Mouse (Mus musculus): ENCODE data around the gene Scyl1. TPM values are rescaled to one million over a fixed set of nuclear protein-coding genes. Genes with fewer than 3 reads are reported as not detected.

The Scyl1 gene
- polyA plus RNA-seq, 1 experiment from 2014 or later = 62.1 TPM

GRCm38 (mm10) chr19:5741641-5742240, 29.5 kb downstream of the Scyl1 start:
- Histone ChIP-seq H3K27ac (ENCODE audit: low read length) (peak overlapping the region; percentile 95), H3K4me2 (ENCODE audit: low read depth, low read length) (peak overlapping the region; percentile 96), H3K9me3 (replicated peaks; ENCODE audit: control insufficient read depth, low read length) (no peaks in the 10 kb centered on the region), H3K4me1 (ENCODE audit: control insufficient read depth, insufficient read depth, low read length) (peaks cover 47% of the 10 kb centered on the region), H3K27me3 (ENCODE audit: control insufficient read depth, insufficient read depth, low read length) (0 out of 2 replicates have a peak, but pooled peaks cover 4% of the 10 kb centered on the region), H3K9ac (ENCODE audit: low read length) (peak overlapping the region; percentile 96), H3K36me3 (ENCODE audit: control insufficient read depth, insufficient read depth) (no peaks in the 10 kb centered on the region), H3K4me3 (ENCODE audit: low read length) (peak overlapping the region; percentile 85)
- WGBS = under 1% methylated on average over 53 of the region's 55 CpGs
- peak; percentile 75 for ATAC-seq (replicated peaks; ENCODE audit: extremely low read depth, insufficient read depth, low FRiP score)

DNA sequence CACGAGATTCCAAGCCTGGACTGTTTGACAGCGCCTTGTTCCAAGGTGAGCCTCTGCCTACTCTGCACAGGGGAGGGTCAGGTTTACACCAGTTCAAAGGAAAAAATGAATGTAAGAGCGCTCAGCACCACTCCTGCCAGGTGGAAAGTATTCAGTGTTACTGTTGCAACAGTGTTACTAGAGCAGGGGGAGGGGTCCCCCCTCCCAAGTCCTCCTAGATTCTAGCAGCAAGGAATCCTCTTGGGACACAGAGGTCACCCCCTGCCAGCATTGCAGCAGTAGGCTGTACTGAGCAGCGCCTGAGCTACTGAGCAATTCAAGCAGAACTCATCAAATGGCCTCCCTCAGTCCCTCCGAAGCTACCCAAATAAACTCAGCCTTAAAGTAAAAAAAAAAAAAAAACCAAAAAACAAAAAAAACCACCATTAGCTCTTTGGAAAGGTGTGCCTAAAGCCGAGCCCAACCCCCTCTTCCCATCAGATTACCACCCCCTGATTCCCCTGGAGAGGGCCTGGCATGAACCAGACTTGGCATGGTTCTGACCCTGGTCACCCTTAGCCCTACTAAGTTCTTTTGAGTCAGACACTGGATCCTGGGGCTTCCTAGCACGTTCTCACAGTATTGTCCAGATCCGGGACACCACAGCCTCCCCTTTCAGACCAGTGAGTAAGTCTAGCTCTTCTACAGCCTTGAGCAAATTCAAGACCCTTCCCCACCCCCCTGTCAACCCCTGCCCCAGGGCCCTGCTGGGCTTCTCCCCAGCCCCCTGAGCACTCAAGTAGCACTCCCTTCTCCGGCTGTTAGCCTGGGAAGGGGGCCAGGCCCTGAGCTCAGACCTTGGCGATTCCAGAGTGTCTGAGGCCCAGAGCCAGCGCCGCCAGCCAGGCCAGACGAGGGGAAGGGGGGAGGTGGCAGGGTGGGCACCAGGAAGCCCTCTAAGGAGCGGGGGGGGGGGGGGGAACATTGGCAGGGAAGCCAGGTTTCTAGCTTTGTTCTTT, 30.6 kb downstream of the Scyl1 start, which contains the start of gene Ltbp3:
Gene Ltbp3, plus strand, starts transcription at position 585 of the 998 bp plus-strand sequence.
- Histone ChIP-seq H3K4me1 (ENCODE audit: control insufficient read depth, insufficient read depth, low read length) (peaks cover 37% of the 10 kb centered on the region), H3K9ac (ENCODE audit: low read length) (peak within 1 kb of the TSS; percentile 96), H3K4me3 (ENCODE audit: low read length) (peak within 1 kb of the TSS; percentile 85), H3K9me3 (replicated peaks; ENCODE audit: control insufficient read depth, low read length) (no peaks in the 10 kb centered on the region), H3K27ac (ENCODE audit: low read length) (peak within 1 kb of the TSS; percentile 95), H3K4me2 (ENCODE audit: low read depth, low read length) (peak within 1 kb of the TSS; percentile 96), H3K27me3 (ENCODE audit: control insufficient read depth, insufficient read depth, low read length) (0 out of 2 replicates have a peak, but pooled peaks cover 4% of the 10 kb centered on the region), H3K36me3 (ENCODE audit: control insufficient read depth, insufficient read depth) (no peaks in the 10 kb centered on the region)
- ATAC-seq (replicated peaks; ENCODE audit: extremely low read depth, insufficient read depth, low FRiP score) = peak; percentile 67
- WGBS = 37% methylated on average over 13 of the region's 14 CpGs

DNA sequence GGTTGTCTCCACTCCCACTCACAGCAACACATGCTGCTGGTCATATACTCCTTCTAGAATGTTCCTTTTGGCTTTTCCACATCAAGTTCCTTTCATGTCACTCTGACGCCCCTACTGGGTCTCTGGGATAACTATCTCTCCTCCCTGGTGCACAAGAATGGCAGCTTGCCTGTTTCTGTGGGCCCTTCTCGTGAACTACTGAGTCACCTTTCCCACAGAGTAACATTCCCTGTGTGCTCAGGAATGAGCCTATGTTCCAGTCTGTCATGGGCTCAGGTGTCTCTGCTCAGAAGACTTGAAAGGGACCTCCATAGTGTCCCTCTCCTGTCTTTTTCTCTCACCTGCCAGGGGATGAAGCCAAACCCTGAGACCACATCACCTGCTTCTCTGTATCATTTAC, 31.8 kb downstream of the Scyl1 start:
- Histone ChIP-seq H3K27ac (ENCODE audit: low read length) (no peak overlapping the region), H3K4me2 (ENCODE audit: low read depth, low read length) (no peak overlapping the region), H3K4me1 (ENCODE audit: control insufficient read depth, insufficient read depth, low read length) (peaks cover 33% of the 10 kb centered on the region), H3K9me3 (replicated peaks; ENCODE audit: control insufficient read depth, low read length) (no peaks in the 10 kb centered on the region), H3K9ac (ENCODE audit: low read length) (no peak overlapping the region), H3K27me3 (ENCODE audit: control insufficient read depth, insufficient read depth, low read length) (peaks cover 6% of the 10 kb centered on the region; the same call in 1 of the 2 replicates), H3K36me3 (ENCODE audit: control insufficient read depth, insufficient read depth) (no peaks in the 10 kb centered on the region), H3K4me3 (ENCODE audit: low read length) (no peak overlapping the region)
- no peak for ATAC-seq (replicated peaks; ENCODE audit: extremely low read depth, insufficient read depth, low FRiP score)
- WGBS = 41% methylated on average over 2 of the region's 2 CpGs

DNA sequence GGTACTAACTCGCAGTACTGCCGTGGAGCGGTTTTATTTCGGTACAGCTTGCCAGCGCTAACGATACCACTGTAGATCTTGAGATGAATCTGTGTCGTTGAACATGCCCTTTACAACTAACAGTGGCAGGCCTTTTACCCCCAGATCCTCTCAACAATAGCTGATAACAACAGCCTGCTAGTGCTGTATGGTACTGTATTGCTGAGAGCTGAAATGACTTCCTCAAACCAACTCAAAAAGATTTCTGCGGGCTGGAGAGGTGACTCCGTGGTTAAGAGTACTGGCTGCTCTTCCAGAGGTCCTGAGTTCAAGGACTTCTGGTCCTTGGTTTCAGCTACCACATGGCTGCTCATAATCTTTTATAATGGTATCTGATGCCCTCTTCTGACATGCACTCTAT, 36.9 kb downstream of the Scyl1 start:
- Histone ChIP-seq H3K4me3 (ENCODE audit: low read length) (no peak overlapping the region), H3K27me3 (ENCODE audit: control insufficient read depth, insufficient read depth, low read length) (peaks cover 6% of the 10 kb centered on the region; the same call in 1 of the 2 replicates), H3K27ac (ENCODE audit: low read length) (no peak overlapping the region), H3K36me3 (ENCODE audit: control insufficient read depth, insufficient read depth) (peaks cover 3% of the 10 kb centered on the region; the same call in 1 of the 2 replicates), H3K4me2 (ENCODE audit: low read depth, low read length) (no peak overlapping the region), H3K9ac (ENCODE audit: low read length) (no peak overlapping the region), H3K4me1 (ENCODE audit: control insufficient read depth, insufficient read depth, low read length) (peaks cover 11% of the 10 kb centered on the region), H3K9me3 (replicated peaks; ENCODE audit: control insufficient read depth, low read length) (no peaks in the 10 kb centered on the region)
- 67% methylated on average over 9 of the region's 9 CpGs for WGBS
- no peak for ATAC-seq (replicated peaks; ENCODE audit: extremely low read depth, insufficient read depth, low FRiP score)

DNA sequence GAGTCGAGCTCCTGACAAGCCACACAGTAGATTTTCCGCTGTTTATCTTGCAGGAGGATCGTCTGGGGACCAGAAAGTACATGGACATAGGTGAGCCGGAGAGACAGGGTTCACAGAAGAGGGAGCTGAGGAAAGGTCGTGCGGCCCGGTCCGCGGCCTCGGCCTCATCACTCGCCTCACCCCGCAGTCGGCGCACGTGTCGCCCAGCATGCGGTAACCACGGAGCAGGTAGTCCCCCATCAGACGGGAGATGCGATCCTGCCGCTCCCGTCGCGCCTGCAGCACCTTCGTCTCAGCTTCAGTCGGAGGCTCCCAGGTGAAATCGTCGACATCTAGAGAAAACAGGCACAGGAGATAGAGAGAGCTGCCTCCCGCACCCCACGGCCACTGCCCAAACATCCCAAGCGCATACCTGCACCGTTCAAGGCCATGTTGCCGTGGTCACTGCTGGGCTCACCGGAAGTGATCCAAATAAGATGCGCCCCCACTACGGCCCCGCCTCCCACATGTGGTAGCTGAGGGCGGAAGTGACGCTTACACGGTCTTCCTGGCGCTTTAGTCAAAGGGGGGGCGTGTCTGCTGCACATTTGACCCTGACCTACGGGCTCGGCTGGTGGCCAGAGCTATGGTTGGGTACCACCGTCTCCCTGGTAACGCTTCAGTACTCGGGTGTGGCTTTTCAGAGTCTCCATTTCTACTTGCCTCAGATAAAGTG, 39.8 kb downstream of the Scyl1 start:
- Histone ChIP-seq H3K4me1 (ENCODE audit: control insufficient read depth, insufficient read depth, low read length) (peaks cover 34% of the 10 kb centered on the region), H3K4me3 (ENCODE audit: low read length) (peak overlapping the region; percentile 77), H3K9me3 (replicated peaks; ENCODE audit: control insufficient read depth, low read length) (no peaks in the 10 kb centered on the region), H3K27me3 (ENCODE audit: control insufficient read depth, insufficient read depth, low read length) (peaks cover 4% of the 10 kb centered on the region; the same call in 1 of the 2 replicates), H3K36me3 (ENCODE audit: control insufficient read depth, insufficient read depth) (peaks cover 3% of the 10 kb centered on the region; the same call in 1 of the 2 replicates), H3K27ac (ENCODE audit: low read length) (peak overlapping the region; percentile 49; the same call in 1 of the 2 replicates), H3K9ac (ENCODE audit: low read length) (peak overlapping the region; percentile 83), H3K4me2 (ENCODE audit: low read depth, low read length) (peak overlapping the region; percentile 94)
- peak; percentile 80 for ATAC-seq (replicated peaks; ENCODE audit: extremely low read depth, insufficient read depth, low FRiP score)
- WGBS = under 1% methylated on average over 47 of the region's 47 CpGs

DNA sequence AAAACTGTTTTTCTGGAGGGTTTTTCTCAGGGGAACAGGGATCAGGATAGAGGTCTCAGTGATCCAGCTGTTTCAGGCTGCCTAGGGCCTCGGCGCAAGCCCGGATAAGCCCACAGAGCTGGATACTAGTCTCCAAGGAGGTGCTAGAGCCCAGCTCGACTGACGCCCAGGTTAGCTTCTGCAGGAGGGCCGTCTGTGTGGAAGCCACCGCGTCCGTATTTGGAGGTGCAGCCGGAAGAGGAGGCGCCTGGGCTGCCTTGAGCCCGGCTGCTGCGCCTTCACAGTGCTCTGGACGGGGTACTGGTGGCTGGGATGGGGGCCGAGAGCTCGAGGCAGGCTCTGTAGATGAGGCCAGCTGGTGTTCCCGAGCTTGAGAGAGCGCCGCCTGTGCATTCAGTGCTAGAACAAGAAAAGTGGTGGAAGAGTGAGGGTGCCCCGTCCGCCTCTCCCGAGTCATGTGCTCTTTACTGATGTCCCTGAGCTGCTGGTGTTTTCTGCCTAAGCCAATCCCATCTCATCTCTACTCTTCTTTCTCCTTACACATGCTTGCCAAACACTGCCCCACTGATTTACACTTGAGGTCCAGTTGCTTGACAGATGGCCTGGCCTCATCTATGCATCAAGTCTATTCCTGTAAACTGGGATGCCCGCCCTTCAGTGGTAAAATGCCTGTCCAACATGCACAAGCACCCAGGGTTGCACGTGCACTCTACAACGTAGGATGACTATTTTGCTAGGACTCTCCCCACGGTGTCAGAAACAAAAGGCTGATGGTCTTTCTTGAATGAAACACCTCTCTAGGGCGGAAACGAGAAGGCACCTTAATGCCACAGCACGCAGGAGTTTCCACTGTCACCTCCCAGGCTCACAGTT, 40.7 kb downstream of the Scyl1 start:
- Histone ChIP-seq H3K4me3 (ENCODE audit: low read length) (peak overlapping the region; percentile 77), H3K27me3 (ENCODE audit: control insufficient read depth, insufficient read depth, low read length) (peaks cover 4% of the 10 kb centered on the region; the same call in 1 of the 2 replicates), H3K27ac (ENCODE audit: low read length) (no peak overlapping the region), H3K4me1 (ENCODE audit: control insufficient read depth, insufficient read depth, low read length) (peaks cover 35% of the 10 kb centered on the region), H3K9ac (ENCODE audit: low read length) (peak overlapping the region; percentile 83), H3K36me3 (ENCODE audit: control insufficient read depth, insufficient read depth) (peaks cover 3% of the 10 kb centered on the region; the same call in 1 of the 2 replicates), H3K9me3 (replicated peaks; ENCODE audit: control insufficient read depth, low read length) (no peaks in the 10 kb centered on the region), H3K4me2 (ENCODE audit: low read depth, low read length) (peak overlapping the region; percentile 94)
- 72% methylated on average over 29 of the region's 29 CpGs for WGBS
- ATAC-seq (replicated peaks; ENCODE audit: extremely low read depth, insufficient read depth, low FRiP score) = no peak

DNA sequence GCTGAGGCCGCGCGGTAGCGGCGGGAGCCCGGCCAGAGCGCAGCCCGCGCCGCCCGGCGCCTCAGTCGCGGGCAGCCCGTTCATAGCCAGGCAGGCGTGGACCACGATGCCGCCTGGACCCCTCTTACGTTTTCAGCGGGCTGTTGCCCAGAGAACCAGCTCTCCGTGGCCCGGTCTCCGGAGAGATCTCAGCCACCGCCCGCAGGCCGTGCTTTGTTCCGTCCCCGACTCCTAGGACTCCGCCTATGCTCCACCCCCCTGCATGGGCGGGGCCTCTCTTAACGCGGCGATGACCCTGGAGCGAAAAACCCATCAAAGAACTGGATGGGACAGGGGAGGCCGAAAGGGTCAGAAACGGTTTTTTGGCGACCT, 41.8 kb downstream of the Scyl1 start, which contains the start of gene Fam89b:
Gene Fam89b, minus strand, starts transcription at position 210 of the 372 bp plus-strand sequence.
- Histone ChIP-seq H3K27ac (ENCODE audit: low read length) (peak within 1 kb of the TSS; percentile 92), H3K27me3 (ENCODE audit: control insufficient read depth, insufficient read depth, low read length) (no peaks in the 10 kb centered on the region), H3K9ac (ENCODE audit: low read length) (peak within 1 kb of the TSS; percentile 98), H3K4me2 (ENCODE audit: low read depth, low read length) (peak within 1 kb of the TSS; percentile 97), H3K4me3 (ENCODE audit: low read length) (peak within 1 kb of the TSS; percentile 93), H3K9me3 (replicated peaks; ENCODE audit: control insufficient read depth, low read length) (no peaks in the 10 kb centered on the region), H3K36me3 (ENCODE audit: control insufficient read depth, insufficient read depth) (peaks cover 3% of the 10 kb centered on the region; the same call in 1 of the 2 replicates), H3K4me1 (ENCODE audit: control insufficient read depth, insufficient read depth, low read length) (peaks cover 35% of the 10 kb centered on the region)
- WGBS = under 1% methylated on average over 37 of the region's 37 CpGs
- peak; percentile 64 for ATAC-seq (replicated peaks; ENCODE audit: extremely low read depth, insufficient read depth, low FRiP score)
